43 mouse cellular contexts compared by ENCODE assay signal in the genomic region with DNA sequence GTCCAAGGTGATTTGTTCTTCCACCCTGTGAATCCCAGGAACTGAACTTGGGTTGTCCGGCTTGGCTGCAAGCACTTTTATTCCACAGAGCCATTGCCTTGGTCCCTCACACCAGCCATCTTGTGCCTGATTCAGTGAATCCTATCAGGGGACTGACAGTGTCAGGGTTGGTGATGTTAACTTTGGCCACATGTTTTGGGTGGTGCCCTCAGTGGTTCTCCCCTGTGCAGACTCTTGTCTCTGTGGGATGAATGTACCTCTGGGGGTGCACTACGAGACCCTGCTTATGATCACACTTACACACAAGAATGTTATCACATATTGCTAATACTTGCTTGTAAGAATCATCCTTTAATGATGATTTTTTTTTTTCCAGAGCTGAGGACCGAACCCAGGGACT. TPM values are rescaled to one million over a fixed set of nuclear protein-coding genes. Genes with fewer than 3 reads are reported as not detected.
"Had no signal": no experiment of that assay in that cellular context is flagged by ENCODE, and none has a peak within 500 bp of the region (broad histone marks: within the 10 kb centered on the region; RNA-seq: fewer than 3 reads in every experiment).

No protein-coding gene starts in this region.

- H3K36me3 ChIP-seq: limb, embryonic 10.5 days; limb, embryonic 12.5 days; limb, embryonic 13.5 days; limb, embryonic 15.5 days; liver, embryonic 12.5 days; liver, embryonic 13.5 days; liver, embryonic 15.5 days; lung, embryonic 15.5 days; midbrain, embryonic 10.5 days; midbrain, embryonic 12.5 days; midbrain, embryonic 13.5 days; midbrain, embryonic 15.5 days; neural tube, embryonic 12.5 days had no signal

- DNase-seq: left cerebral cortex, postnatal 4 days; liver; liver, embryonic 13.5 days; liver, postnatal 0 days; lung, adult 18-20 months; lung, adult 2 months; lung, embryonic 14.5 days; lung, postnatal 10 days; lung, postnatal 14 days; lung, postnatal 36 days; lung, postnatal 4 days had no signal

- H3K27ac ChIP-seq: limb, embryonic 10.5 days; limb, embryonic 12.5 days; limb, embryonic 13.5 days; limb, embryonic 15.5 days; liver, embryonic 12.5 days; liver, embryonic 13.5 days; liver, embryonic 14.5 days; liver, embryonic 15.5 days; lung, embryonic 15.5 days; macrophage; midbrain, embryonic 10.5 days; midbrain, embryonic 12.5 days; midbrain, embryonic 13.5 days; midbrain, embryonic 15.5 days; neural tube, embryonic 12.5 days had no signal

- H3K4me3 ChIP-seq: limb, embryonic 10.5 days; limb, embryonic 12.5 days; limb, embryonic 13.5 days; limb, embryonic 15.5 days; liver, embryonic 12.5 days; liver, embryonic 13.5 days; liver, embryonic 15.5 days; lung, embryonic 15.5 days; megakaryocyte, embryonic 14.5 days; midbrain, embryonic 10.5 days; midbrain, embryonic 12.5 days; midbrain, embryonic 13.5 days; midbrain, embryonic 15.5 days; myocyte; neural tube, embryonic 12.5 days had no signal

- H3K4me1 ChIP-seq: limb, embryonic 12.5 days; limb, embryonic 15.5 days; liver, embryonic 12.5 days; liver, embryonic 13.5 days; liver, embryonic 15.5 days; lung, embryonic 15.5 days; megakaryocyte, embryonic 14.5 days; midbrain, embryonic 10.5 days; midbrain, embryonic 12.5 days; midbrain, embryonic 13.5 days; midbrain, embryonic 15.5 days; neural tube, embryonic 12.5 days had no signal

- H3K9me3 ChIP-seq: limb, embryonic 10.5 days; limb, embryonic 12.5 days; limb, embryonic 13.5 days; limb, embryonic 15.5 days; liver, embryonic 12.5 days; liver, embryonic 13.5 days; liver, embryonic 15.5 days; lung, embryonic 15.5 days; megakaryocyte, embryonic 14.5 days; midbrain, embryonic 10.5 days; midbrain, embryonic 12.5 days; midbrain, embryonic 13.5 days; midbrain, embryonic 15.5 days; neural tube, embryonic 12.5 days had no signal

- H3K27me3 ChIP-seq: limb, embryonic 12.5 days; limb, embryonic 13.5 days; limb, embryonic 15.5 days; liver, embryonic 13.5 days; liver, embryonic 15.5 days; lung, embryonic 15.5 days; midbrain, embryonic 12.5 days; midbrain, embryonic 13.5 days; midbrain, embryonic 15.5 days; neural tube, embryonic 12.5 days had no signal

RNA-seq across cellular contexts. Expression of a gene that starts 30.2 kb away (rescaled TPM):
- total RNA-seq: left cerebral cortex, postnatal 10 days; left cerebral cortex, postnatal 14 days; left cerebral cortex, postnatal 25 days; left cerebral cortex, postnatal 36 days; left cerebral cortex, postnatal 4 days; liver, adult 2 months; megakaryocyte progenitor cell, adult 5-6 weeks; megakaryocyte, adult 5-6 weeks; megakaryocyte-erythroid progenitor cell, adult 5-6 weeks; midbrain, postnatal 0 days; monocyte, adult 5-6 weeks had no signal
- polyA plus RNA-seq: limb, embryonic 10.5 days; limb, embryonic 12.5 days; liver, adult 2 months; liver, embryonic 11.5 days; liver, embryonic 13.5 days; liver, embryonic 15.5 days; liver, embryonic 16.5 days; liver, postnatal 0 days; lung, embryonic 14.5 days; lung, embryonic 15.5 days; lung, embryonic 16.5 days; midbrain, embryonic 10.5 days; midbrain, embryonic 11.5 days; midbrain, embryonic 12.5 days; midbrain, embryonic 13.5 days; midbrain, embryonic 15.5 days; midbrain, embryonic 16.5 days; midbrain, postnatal 0 days; myocyte; neural tube, embryonic 11.5 days; neural tube, embryonic 12.5 days had no signal
